Mouse (Mus musculus) heart, embryonic 13.5 days (tissue): ENCODE measurements around the gene Crybb1. TPM values are rescaled to one million over a fixed set of nuclear protein-coding genes. Genes with fewer than 3 reads are reported as not detected.
A peak's percentile ranks its signal among the peaks of the same experiment; 100 is the strongest.

Source experiments
- ATAC-seq: fragments of 200-750 bp; cut with Nextera tagmentation; 2 replicates; pipeline ENCODE4 v1.8.0; 2017; ENCODE audit warnings: moderate TSS enrichment; ENCODE audit not compliant: insufficient number of reproducible peaks, low FRiP score, low TSS enrichment; ENCODE audit errors: extremely low read depth
- H3K27ac ChIP-seq: fragments of 300-500 bp; sonication (generic); replicated peaks from 2 replicates; pipeline ENCODE4 v1.5.1; 2015; ENCODE audit warnings: moderate library complexity, mild to moderate bottlenecking, inconsistent platforms
- H3K27me3 ChIP-seq: fragments of 300-500 bp; sonication (generic); replicated peaks from 2 replicates; pipeline ENCODE4 v1.6.1; 2015; ENCODE audit warnings: mild to moderate bottlenecking, inconsistent platforms
- H3K36me3 ChIP-seq: fragments of 300-500 bp; sonication (generic); 2 replicates; pipeline ENCODE4 v1.6.1; 2015; ENCODE audit warnings: mild to moderate bottlenecking, inconsistent platforms
- H3K4me1 ChIP-seq: fragments of 300-500 bp; sonication (generic); 2 replicates; pipeline ENCODE4 v1.6.1; 2015; ENCODE audit warnings: inconsistent platforms
- H3K4me2 ChIP-seq: fragments of 300-500 bp; sonication (generic); 2 replicates; pipeline ENCODE4 v1.6.1; 2015; ENCODE audit warnings: inconsistent platforms, mild to moderate bottlenecking, moderate library complexity
- H3K4me3 ChIP-seq: fragments of 300-500 bp; sonication (generic); 2 replicates; pipeline ENCODE4 v1.5.1; 2015; ENCODE audit warnings: moderate library complexity, mild to moderate bottlenecking, inconsistent platforms
- H3K9ac ChIP-seq: fragments of 300-500 bp; sonication (generic); 2 replicates; pipeline ENCODE4 v1.6.1; 2015; ENCODE audit warnings: inconsistent platforms, mild to moderate bottlenecking, moderate library complexity
- H3K9me3 ChIP-seq: fragments of 300-500 bp; sonication (generic); 2 replicates; pipeline ENCODE4 v1.6.1; 2016; ENCODE audit warnings: inconsistent platforms
- WGBS: fragments of 180-500 bp; shearing (Covaris S2); methylation state at CpG from one replicate; pipeline ENCODE4 v1.1.7; 2015; ENCODE audit warnings: mixed read lengths; 5-methylcytosine and 5-hydroxymethylcytosine counted together
- polyA plus RNA-seq: library from polyadenylated mRNA; unstranded; fragments of >200 nt; fragmentation: Nextera tagmentation; extraction: Ambion mirVana; gene quantifications from 2 replicates; pipeline ENCODE4 v1.2.1, GENCODE M21; 2015

Crybb1 gene
- 1.2 and 2.2 TPM in 2 replicates for polyA plus RNA-seq

- Histone ChIP-seq H3K4me1 (peaks cover 36% of the 10 kb centered on the region), H3K27ac (peak within 1 kb of the TSS; percentile 16; the same call in 1 of the 2 replicates), H3K36me3 (no peaks in the 10 kb centered on the region), H3K4me3 (no peak within 1 kb of the TSS), H3K27me3 (peaks cover 54% of the 10 kb centered on the region), H3K9me3 (no peaks in the 10 kb centered on the region), H3K9ac (0 out of 2 replicates have a peak within 1 kb of the TSS, but pooled peaks have one; percentile 24), H3K4me2 (no peak within 1 kb of the TSS)
- no peak for ATAC-seq
- 46% methylated on average over 3 of the region's 3 CpGs for WGBS
These were observed at the start of gene Crybb1 for GRCm38 (mm10) chr5:112255426-112255825. TSS of gene Crybb1 (plus strand) at chr5:112255815.

- H3K4me3 ChIP-seq = no peak overlapping the region
- no peaks in the 10 kb centered on the region for H3K9me3 ChIP-seq
- H3K27ac ChIP-seq = no peak overlapping the region
- H3K36me3 ChIP-seq = no peaks in the 10 kb centered on the region
- H3K4me2 ChIP-seq = no peak overlapping the region
- H3K4me1 ChIP-seq = peaks cover 6% of the 10 kb centered on the region
- ATAC-seq = no peak; the same call in 1 of the 2 replicates
- WGBS = 25% methylated on average over 16 of the region's 16 CpGs
- H3K27me3 ChIP-seq = peaks cover 37% of the 10 kb centered on the region
- no peak overlapping the region for H3K9ac ChIP-seq
These were observed 48.9 kb upstream of the Crybb1 start for GRCm38 (mm10) chr5:112206543-112207255.

GRCm38 (mm10) chr5:112208321-112208720, 47.3 kb upstream of the Crybb1 start:
- 21% methylated on average over 4 of the region's 4 CpGs for whole genome bisulfite sequencing
- Histone ChIP-seq H3K4me3 (no peak overlapping the region), H3K27ac (no peak overlapping the region), H3K4me2 (no peak overlapping the region), H3K27me3 (peaks cover 31% of the 10 kb centered on the region), H3K9ac (no peak overlapping the region), H3K9me3 (no peaks in the 10 kb centered on the region), H3K36me3 (no peaks in the 10 kb centered on the region), H3K4me1 (peaks cover 6% of the 10 kb centered on the region)
- no peak for ATAC-seq

GRCm38 (mm10) chr5:112210104-112210503, 45.5 kb upstream of the Crybb1 start:
- no peaks in the 10 kb centered on the region for H3K36me3 ChIP-seq
- peaks cover 32% of the 10 kb centered on the region for H3K27me3 ChIP-seq
- no peak overlapping the region for H3K9ac ChIP-seq
- H3K4me3 ChIP-seq = no peak overlapping the region
- 33% methylated on average over 8 of the region's 8 CpGs for WGBS
- no peaks in the 10 kb centered on the region for H3K9me3 ChIP-seq
- H3K27ac ChIP-seq = no peak overlapping the region
- no peak overlapping the region for H3K4me2 ChIP-seq
- peaks cover 15% of the 10 kb centered on the region for H3K4me1 ChIP-seq
- no peak for ATAC-seq

GRCm38 (mm10) chr5:112211911-112212310, 43.7 kb upstream of the Crybb1 start:
- 78% methylated on average over 7 of the region's 7 CpGs for WGBS
- no peak for ATAC-seq
- H3K4me1 ChIP-seq = peaks cover 18% of the 10 kb centered on the region
- H3K36me3 ChIP-seq = no peaks in the 10 kb centered on the region
- no peaks in the 10 kb centered on the region for H3K9me3 ChIP-seq
- H3K27ac ChIP-seq = no peak overlapping the region
- no peak overlapping the region for H3K4me3 ChIP-seq
- peaks cover 42% of the 10 kb centered on the region for H3K27me3 ChIP-seq
- H3K9ac ChIP-seq = no peak overlapping the region
- no peak overlapping the region for H3K4me2 ChIP-seq

GRCm38 (mm10) chr5:112212711-112213264, 42.8 kb upstream of the Crybb1 start:
- H3K27me3 ChIP-seq = peaks cover 47% of the 10 kb centered on the region
- no peaks in the 10 kb centered on the region for H3K36me3 ChIP-seq
- WGBS = 68% methylated on average over 6 of the region's 6 CpGs
- no peak for ATAC-seq
- H3K27ac ChIP-seq = no peak overlapping the region
- H3K4me2 ChIP-seq = no peak overlapping the region
- H3K9me3 ChIP-seq = no peaks in the 10 kb centered on the region
- peaks cover 18% of the 10 kb centered on the region for H3K4me1 ChIP-seq
- H3K9ac ChIP-seq = no peak overlapping the region
- no peak overlapping the region for H3K4me3 ChIP-seq

GRCm38 (mm10) chr5:112213331-112214240, 42.0 kb upstream of the Crybb1 start:
- WGBS = 45% methylated on average over 19 of the region's 19 CpGs
- Histone ChIP-seq H3K4me2 (no peak overlapping the region), H3K9me3 (no peaks in the 10 kb centered on the region), H3K4me1 (peaks cover 18% of the 10 kb centered on the region), H3K4me3 (no peak overlapping the region), H3K27me3 (peaks cover 51% of the 10 kb centered on the region), H3K36me3 (no peaks in the 10 kb centered on the region), H3K9ac (no peak overlapping the region), H3K27ac (no peak overlapping the region)
- ATAC-seq = no peak

GRCm38 (mm10) chr5:112214419-112214818, 41.2 kb upstream of the Crybb1 start:
- ATAC-seq = no peak
- Histone ChIP-seq H3K9me3 (no peaks in the 10 kb centered on the region), H3K36me3 (no peaks in the 10 kb centered on the region), H3K9ac (no peak overlapping the region), H3K27me3 (peaks cover 58% of the 10 kb centered on the region), H3K27ac (no peak overlapping the region), H3K4me3 (no peak overlapping the region), H3K4me1 (peaks cover 22% of the 10 kb centered on the region), H3K4me2 (no peak overlapping the region)
- 6% methylated on average over 10 of the region's 10 CpGs for WGBS

GRCm38 (mm10) chr5:112215291-112215751, 40.3 kb upstream of the Crybb1 start:
- no peak overlapping the region for H3K4me3 ChIP-seq
- H3K9me3 ChIP-seq = no peaks in the 10 kb centered on the region
- peaks cover 60% of the 10 kb centered on the region for H3K27me3 ChIP-seq
- H3K9ac ChIP-seq = no peak overlapping the region
- peaks cover 28% of the 10 kb centered on the region for H3K4me1 ChIP-seq
- ATAC-seq = no peak
- H3K27ac ChIP-seq = peak overlapping the region; percentile 30; the same call in 1 of the 2 replicates
- H3K4me2 ChIP-seq = peak overlapping the region; percentile 14
- no peaks in the 10 kb centered on the region for H3K36me3 ChIP-seq
- WGBS = 23% methylated on average over 12 of the region's 12 CpGs

GRCm38 (mm10) chr5:112215801-112216251, 39.8 kb upstream of the Crybb1 start:
- no peak overlapping the region for H3K9ac ChIP-seq
- H3K4me1 ChIP-seq = peaks cover 28% of the 10 kb centered on the region
- no peaks in the 10 kb centered on the region for H3K9me3 ChIP-seq
- H3K4me2 ChIP-seq = peak overlapping the region; percentile 14
- no peak overlapping the region for H3K4me3 ChIP-seq
- WGBS = 41% methylated on average over 9 of the region's 9 CpGs
- ATAC-seq = no peak
- peak overlapping the region; percentile 30; the same call in 1 of the 2 replicates for H3K27ac ChIP-seq
- H3K36me3 ChIP-seq = no peaks in the 10 kb centered on the region
- peaks cover 58% of the 10 kb centered on the region for H3K27me3 ChIP-seq

GRCm38 (mm10) chr5:112216335-112216734, 39.3 kb upstream of the Crybb1 start:
- no peak for ATAC-seq

More at GRCm38 (mm10) chr5:112216335-112216734, 39.3 kb upstream of the Crybb1 start:
- Histone ChIP-seq H3K36me3 (no peaks in the 10 kb centered on the region), H3K4me3 (no peak overlapping the region), H3K9me3 (no peaks in the 10 kb centered on the region), H3K4me2 (no peak overlapping the region), H3K4me1 (peaks cover 28% of the 10 kb centered on the region), H3K9ac (no peak overlapping the region), H3K27ac (no peak overlapping the region), H3K27me3 (peaks cover 62% of the 10 kb centered on the region)
- 67% methylated on average over 7 of the region's 7 CpGs for WGBS
